Mouse (Mus musculus) c-Kit-negative CD71-positive TER-119-positive erythroid progenitor cells, embryonic 14.5 days (primary cell): Measurements from ENCODE around the gene 4930568D16Rik.
A peak's percentile ranks its signal among the peaks of the same experiment; 100 is the strongest.

Experiments used
- DNase-seq: peaks from one replicate; pipeline ENCODE4 v3.0.0-alpha.2; 2013; ENCODE audit warnings: low read depth, low spot score

Gene 4930568D16Rik

GRCm38 (mm10) chr2:35342605-35343004 is 24.9 kb downstream of the 4930568D16Rik start:
- DNase-seq, result no peak

- DNase-seq, result no peak
Observed at GRCm38 (mm10) chr2:35338707-35339106, 28.8 kb downstream of the 4930568D16Rik start.

GRCm38 (mm10) chr2:35338036-35338435 is 29.5 kb downstream of the 4930568D16Rik start:
- DNase-seq, result no peak

GRCm38 (mm10) chr2:35337419-35337818 is 30.1 kb downstream of the 4930568D16Rik start:
- DNase-seq, result no peak

GRCm38 (mm10) chr2:35336388-35337280 is 30.9 kb downstream of the 4930568D16Rik start, which contains the start of gene Stom:
Stom (minus strand) TSS chr2:35336976.
- peak; percentile 99 for DNase-seq

GRCm38 (mm10) chr2:35335620-35336019 is 31.9 kb downstream of the 4930568D16Rik start:
- no peak for DNase-seq

GRCm38 (mm10) chr2:35333670-35334069 is 33.9 kb downstream of the 4930568D16Rik start:
- no peak for DNase-seq

GRCm38 (mm10) chr2:35331205-35331604 is 36.3 kb downstream of the 4930568D16Rik start:
- DNase-seq, result no peak

- DNase-seq, result no peak
Observed at GRCm38 (mm10) chr2:35329061-35329460, 38.5 kb downstream of the 4930568D16Rik start.

- DNase-seq, result no peak
Observed at GRCm38 (mm10) chr2:35328064-35328792, 39.3 kb downstream of the 4930568D16Rik start.

GRCm38 (mm10) chr2:35327583-35327982 is 39.9 kb downstream of the 4930568D16Rik start:
- peak; percentile 59 for DNase-seq

GRCm38 (mm10) chr2:35326931-35327330 is 40.6 kb downstream of the 4930568D16Rik start:
- no peak for DNase-seq

- no peak for DNase-seq
Observed at GRCm38 (mm10) chr2:35325930-35326329, 41.6 kb downstream of the 4930568D16Rik start.

- DNase-seq, result no peak
Observed at GRCm38 (mm10) chr2:35322404-35323164, 44.9 kb downstream of the 4930568D16Rik start.

- DNase-seq, result no peak
Observed at GRCm38 (mm10) chr2:35320399-35320798, 47.1 kb downstream of the 4930568D16Rik start.

GRCm38 (mm10) chr2:35318405-35318804 is 49.1 kb downstream of the 4930568D16Rik start:
- DNase-seq, result no peak

- DNase-seq, result no peak
Observed at GRCm38 (mm10) chr2:35317604-35318003, 49.9 kb downstream of the 4930568D16Rik start.

GRCm38 (mm10) chr2:35314300-35314699 is 53.2 kb downstream of the 4930568D16Rik start:
- no peak for DNase-seq

- no peak for DNase-seq
Observed at GRCm38 (mm10) chr2:35309906-35310493, 57.5 kb downstream of the 4930568D16Rik start.

- no peak for DNase-seq
Observed at GRCm38 (mm10) chr2:35308166-35308565, 59.4 kb downstream of the 4930568D16Rik start.
